Mouse (Mus musculus): ENCODE data around the gene Calm1. TPM values are rescaled to one million over a fixed set of nuclear protein-coding genes. Genes with fewer than 3 reads are reported as not detected.

Gene Calm1
- polyA plus RNA-seq, 1 experiment from 2014 or later = 1,764 TPM

DNA sequence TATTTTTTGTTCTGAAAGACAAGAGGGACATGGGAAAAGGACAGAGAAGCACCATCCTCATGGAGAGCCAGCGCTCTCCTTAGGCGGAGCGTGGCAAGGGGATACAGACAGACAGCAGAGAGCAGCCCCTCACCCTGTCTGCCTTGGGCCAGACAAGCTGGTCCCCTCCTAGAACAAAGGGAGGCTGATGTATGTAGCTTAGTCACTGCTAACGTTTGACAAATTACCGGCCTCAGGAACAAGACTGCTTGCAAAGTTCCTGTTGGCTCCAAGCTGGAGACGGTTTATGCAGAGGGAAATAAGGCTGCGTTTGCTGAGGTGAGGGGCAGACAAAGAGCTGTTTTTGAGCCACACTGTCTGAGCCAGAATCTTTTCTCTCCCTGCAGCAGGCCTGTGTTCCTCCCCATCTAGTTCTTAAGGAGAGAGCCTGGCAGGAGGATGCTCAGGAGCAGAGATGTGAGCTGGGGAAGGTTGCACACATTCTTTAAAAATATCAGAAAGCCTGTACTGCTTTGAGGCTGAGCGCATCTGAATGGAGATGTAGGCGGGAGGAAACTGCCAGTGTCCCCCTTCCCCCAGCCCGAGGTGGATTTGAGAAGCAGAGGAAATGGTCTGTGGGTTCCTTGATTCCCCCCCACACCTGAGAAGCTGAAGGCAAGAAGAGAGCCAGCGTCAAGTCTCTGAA lies 28.9 kb downstream of the Calm1 start:
- no peak overlapping the region for H3K9ac ChIP-seq
- H3K4me2 ChIP-seq = no peak overlapping the region
- H3K27ac ChIP-seq = peak overlapping the region; percentile 40; the same call in 1 of the 2 replicates
- WGBS = 43% methylated on average over 11 of the region's 11 CpGs
- H3K27me3 ChIP-seq (replicated peaks) = no peaks in the 10 kb centered on the region
- no peak overlapping the region for H3K4me3 ChIP-seq (replicated peaks)
- 0 out of 2 replicates have a peak, but pooled peaks cover 3% of the 10 kb centered on the region for H3K4me1 ChIP-seq
- H3K9me3 ChIP-seq = no peaks in the 10 kb centered on the region
- ATAC-seq (ENCODE audit: insufficient read depth, low FRiP score, low read depth) = no peak
- no peaks in the 10 kb centered on the region for H3K36me3 ChIP-seq

DNA sequence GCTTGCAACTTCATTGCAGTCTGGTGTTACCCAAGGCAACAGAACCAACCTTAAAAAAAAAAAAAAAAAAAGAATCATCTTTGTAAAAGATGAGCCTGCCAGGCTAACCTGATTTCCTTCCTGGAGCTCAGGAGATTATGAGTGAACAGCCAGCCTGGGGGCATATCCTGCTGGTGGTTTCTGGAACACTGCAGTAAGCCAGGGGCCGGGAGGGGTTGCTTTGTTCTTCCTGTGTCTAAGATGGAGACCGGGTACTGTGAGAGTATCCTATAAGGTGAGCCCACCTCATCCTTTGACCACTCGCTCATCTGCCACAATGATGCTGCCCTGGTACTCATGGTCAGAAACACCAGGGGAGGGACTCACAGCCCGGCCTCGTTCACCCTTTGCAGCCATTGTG lies 35.0 kb downstream of the Calm1 start:
- Histone ChIP-seq H3K27me3 (replicated peaks) (no peaks in the 10 kb centered on the region), H3K4me3 (replicated peaks) (no peak overlapping the region), H3K4me1 (no peaks in the 10 kb centered on the region), H3K27ac (no peak overlapping the region), H3K9me3 (no peaks in the 10 kb centered on the region), H3K4me2 (no peak overlapping the region), H3K9ac (no peak overlapping the region), H3K36me3 (no peaks in the 10 kb centered on the region)
- 82% methylated on average over 5 of the region's 5 CpGs for WGBS
- ATAC-seq (ENCODE audit: insufficient read depth, low FRiP score, low read depth) = no peak

DNA sequence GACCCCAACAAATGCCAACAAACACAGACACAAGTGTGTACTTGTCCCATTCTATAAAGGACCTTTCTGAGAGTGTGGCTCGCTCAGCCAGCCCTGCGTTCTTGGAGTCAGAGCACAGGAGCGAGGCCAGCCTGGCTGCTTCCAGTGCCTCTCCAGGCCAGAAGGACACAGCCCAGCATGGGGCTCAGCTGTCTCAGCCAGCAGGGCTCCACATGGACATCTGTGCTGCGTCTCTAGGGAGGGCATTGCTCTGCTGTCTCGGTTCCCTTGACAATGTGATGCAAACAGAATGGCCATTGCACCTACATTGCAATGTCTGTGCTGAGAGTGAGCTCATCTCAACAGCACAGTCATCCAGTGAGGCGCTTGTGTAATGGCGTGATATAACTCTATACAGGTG lies 35.7 kb downstream of the Calm1 start:
- ATAC-seq (ENCODE audit: insufficient read depth, low FRiP score, low read depth) = no peak
- H3K9me3 ChIP-seq = no peaks in the 10 kb centered on the region
- H3K36me3 ChIP-seq = no peaks in the 10 kb centered on the region
- H3K4me1 ChIP-seq = no peaks in the 10 kb centered on the region
- no peak overlapping the region for H3K9ac ChIP-seq
- no peak overlapping the region for H3K4me3 ChIP-seq (replicated peaks)
- 69% methylated on average over 7 of the region's 7 CpGs for WGBS
- no peak overlapping the region for H3K27ac ChIP-seq
- no peak overlapping the region for H3K4me2 ChIP-seq
- H3K27me3 ChIP-seq (replicated peaks) = no peaks in the 10 kb centered on the region

DNA sequence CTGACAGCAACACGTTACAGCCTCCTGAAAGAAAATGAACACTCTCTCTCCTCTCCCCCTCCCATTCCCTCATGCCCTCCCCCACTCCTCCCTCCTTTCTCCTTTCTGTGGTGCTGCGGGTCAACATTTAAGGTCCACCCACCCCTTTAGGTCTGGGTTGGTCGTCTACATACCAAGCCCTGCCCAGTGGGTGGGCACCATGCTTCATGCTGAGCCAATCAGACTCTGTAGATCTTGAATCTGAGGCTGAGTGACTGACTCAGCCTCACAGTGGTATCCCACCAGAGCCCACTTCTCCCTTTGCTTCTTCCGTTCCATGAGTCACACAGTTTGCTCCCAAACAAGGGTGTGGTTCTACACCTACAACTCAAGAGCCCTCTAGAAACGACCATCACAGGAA lies 36.2 kb downstream of the Calm1 start:
- no peak for ATAC-seq (ENCODE audit: insufficient read depth, low FRiP score, low read depth)
- no peak overlapping the region for H3K4me2 ChIP-seq
- H3K4me1 ChIP-seq = no peaks in the 10 kb centered on the region
- H3K4me3 ChIP-seq (replicated peaks) = no peak overlapping the region
- H3K9me3 ChIP-seq = no peaks in the 10 kb centered on the region
- 36% methylated on average over 5 of the region's 5 CpGs for WGBS
- no peak overlapping the region for H3K27ac ChIP-seq
- H3K36me3 ChIP-seq = no peaks in the 10 kb centered on the region
- H3K27me3 ChIP-seq (replicated peaks) = no peaks in the 10 kb centered on the region
- H3K9ac ChIP-seq = no peak overlapping the region

- H3K4me3 ChIP-seq (replicated peaks) = no peak overlapping the region
- ATAC-seq (ENCODE audit: insufficient read depth, low FRiP score, low read depth) = no peak
- no peaks in the 10 kb centered on the region for H3K9me3 ChIP-seq
- WGBS = 74% methylated on average over 7 of the region's 7 CpGs
- no peaks in the 10 kb centered on the region for H3K4me1 ChIP-seq
- H3K4me2 ChIP-seq = no peak overlapping the region
- no peak overlapping the region for H3K9ac ChIP-seq
- no peaks in the 10 kb centered on the region for H3K27me3 ChIP-seq (replicated peaks)
- H3K36me3 ChIP-seq = no peaks in the 10 kb centered on the region
- no peak overlapping the region for H3K27ac ChIP-seq
Measured at GRCm38 (mm10) chr12:100239404-100239803, 40.2 kb downstream of the Calm1 start.

GRCm38 (mm10) chr12:100239807-100240206 lies 40.6 kb downstream of the Calm1 start:
- Histone ChIP-seq H3K4me1 (no peaks in the 10 kb centered on the region), H3K36me3 (no peaks in the 10 kb centered on the region), H3K9ac (no peak overlapping the region), H3K27ac (no peak overlapping the region), H3K4me2 (no peak overlapping the region), H3K4me3 (replicated peaks) (no peak overlapping the region), H3K9me3 (no peaks in the 10 kb centered on the region), H3K27me3 (replicated peaks) (no peaks in the 10 kb centered on the region)
- 48% methylated on average over 6 of the region's 6 CpGs for WGBS
- no peak for ATAC-seq (ENCODE audit: insufficient read depth, low FRiP score, low read depth)

DNA sequence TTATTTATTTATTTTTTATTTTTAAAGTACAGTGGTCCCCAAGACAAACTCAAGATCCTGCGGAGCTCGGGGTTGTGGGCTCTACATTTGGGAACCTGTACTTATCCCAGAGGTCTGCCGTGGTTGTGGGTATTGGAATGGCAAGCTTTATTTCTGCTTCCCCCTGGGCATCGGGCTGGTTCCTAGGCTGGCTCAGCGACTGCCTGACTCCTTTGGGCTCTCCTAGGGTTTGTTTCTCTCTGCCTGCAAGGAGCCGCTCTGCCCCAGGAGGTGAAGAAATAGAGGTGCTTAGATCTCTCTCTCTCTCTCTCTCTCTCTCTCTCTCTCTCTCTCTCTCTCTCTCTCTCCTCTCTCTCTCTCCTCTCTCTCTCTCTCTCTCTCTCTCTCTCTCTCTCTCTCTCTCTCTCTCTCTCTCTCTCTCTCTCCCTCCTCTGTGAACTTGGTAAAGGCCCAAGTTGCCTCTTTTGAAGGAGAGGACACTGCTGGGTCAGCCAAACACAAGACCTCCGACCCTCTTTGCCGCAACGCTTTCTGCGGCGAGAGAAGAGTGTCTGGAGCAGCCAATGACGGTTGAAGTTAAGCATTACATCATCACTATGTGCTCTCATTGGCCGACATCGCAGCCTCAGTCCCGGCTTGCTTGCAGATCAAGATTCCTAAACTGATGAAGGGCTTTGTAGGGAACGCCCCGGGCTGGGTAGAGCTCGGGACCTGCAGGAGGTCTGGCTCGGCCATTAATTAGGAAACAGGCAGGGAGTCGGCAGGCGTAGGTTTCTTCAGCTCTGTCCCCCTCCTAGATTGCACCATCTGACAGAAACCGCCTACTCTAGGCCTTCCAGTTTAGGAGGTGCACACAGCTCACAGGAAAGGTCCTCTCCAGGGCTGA lies 42.9 kb downstream of the Calm1 start:
- peak overlapping the region; percentile 20 for H3K4me3 ChIP-seq (replicated peaks)
- H3K9ac ChIP-seq = no peak overlapping the region
- WGBS = 11% methylated on average over 22 of the region's 22 CpGs

DNA sequence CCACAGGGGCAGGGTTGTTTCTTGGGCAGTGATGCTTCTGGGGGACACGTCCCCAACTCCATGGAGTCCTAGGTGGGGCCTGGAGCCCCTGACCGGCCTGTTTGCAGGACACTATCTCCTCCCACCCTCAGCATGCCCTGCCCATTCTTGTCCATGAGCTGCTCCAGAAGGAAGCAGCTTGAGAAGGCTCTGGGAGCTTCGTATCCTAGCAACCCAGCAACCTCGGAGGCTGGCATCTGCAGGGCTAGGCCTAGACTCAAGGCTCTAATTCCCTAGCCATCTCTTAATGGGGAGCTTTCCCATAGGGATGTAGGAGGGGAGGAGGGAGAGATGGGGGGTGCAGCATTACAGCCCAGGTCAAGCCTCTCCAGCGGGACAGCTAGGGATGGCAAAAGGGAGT lies 45.3 kb downstream of the Calm1 start:
- 55% methylated on average over 5 of the region's 5 CpGs for whole genome bisulfite sequencing
- Histone ChIP-seq H3K9ac (no peak overlapping the region), H3K4me2 (no peak overlapping the region), H3K9me3 (no peaks in the 10 kb centered on the region), H3K27ac (no peak overlapping the region), H3K36me3 (no peaks in the 10 kb centered on the region), H3K4me3 (replicated peaks) (no peak overlapping the region), H3K27me3 (replicated peaks) (no peaks in the 10 kb centered on the region), H3K4me1 (no peaks in the 10 kb centered on the region)
- ATAC-seq (ENCODE audit: insufficient read depth, low FRiP score, low read depth) = no peak

More for the DNA sequence above, 42.9 kb downstream of the Calm1 start:
- H3K36me3 ChIP-seq = no peaks in the 10 kb centered on the region
- H3K9me3 ChIP-seq = no peaks in the 10 kb centered on the region
- H3K4me1 ChIP-seq = no peaks in the 10 kb centered on the region
- H3K27me3 ChIP-seq (replicated peaks) = no peaks in the 10 kb centered on the region
- no peak overlapping the region for H3K27ac ChIP-seq
- peak overlapping the region; percentile 51 for H3K4me2 ChIP-seq
- ATAC-seq (ENCODE audit: insufficient read depth, low FRiP score, low read depth) = peak; percentile 89

- H3K4me1 ChIP-seq = no peaks in the 10 kb centered on the region
- 81% methylated on average over 7 of the region's 7 CpGs for WGBS
Measured at GRCm38 (mm10) chr12:100249170-100249569, 49.9 kb downstream of the Calm1 start.

GRCm38 (mm10) chr12:100254471-100254870 lies 55.2 kb downstream of the Calm1 start:
- H3K4me1 ChIP-seq = no peaks in the 10 kb centered on the region
- no peak overlapping the region for H3K4me2 ChIP-seq
- no peak overlapping the region for H3K4me3 ChIP-seq (replicated peaks)
- H3K27ac ChIP-seq = no peak overlapping the region
- no peak overlapping the region for H3K9ac ChIP-seq
- WGBS = 82% methylated on average over 4 of the region's 4 CpGs
- no peaks in the 10 kb centered on the region for H3K36me3 ChIP-seq
- no peaks in the 10 kb centered on the region for H3K27me3 ChIP-seq (replicated peaks)
- no peaks in the 10 kb centered on the region for H3K9me3 ChIP-seq
- no peak for ATAC-seq (ENCODE audit: insufficient read depth, low FRiP score, low read depth)

More at GRCm38 (mm10) chr12:100249170-100249569, 49.9 kb downstream of the Calm1 start:
- ATAC-seq (ENCODE audit: insufficient read depth, low FRiP score, low read depth) = no peak
- Histone ChIP-seq H3K27me3 (replicated peaks) (no peaks in the 10 kb centered on the region), H3K9me3 (no peaks in the 10 kb centered on the region), H3K27ac (no peak overlapping the region), H3K4me3 (replicated peaks) (no peak overlapping the region), H3K9ac (no peak overlapping the region), H3K36me3 (no peaks in the 10 kb centered on the region), H3K4me2 (no peak overlapping the region)

DNA sequence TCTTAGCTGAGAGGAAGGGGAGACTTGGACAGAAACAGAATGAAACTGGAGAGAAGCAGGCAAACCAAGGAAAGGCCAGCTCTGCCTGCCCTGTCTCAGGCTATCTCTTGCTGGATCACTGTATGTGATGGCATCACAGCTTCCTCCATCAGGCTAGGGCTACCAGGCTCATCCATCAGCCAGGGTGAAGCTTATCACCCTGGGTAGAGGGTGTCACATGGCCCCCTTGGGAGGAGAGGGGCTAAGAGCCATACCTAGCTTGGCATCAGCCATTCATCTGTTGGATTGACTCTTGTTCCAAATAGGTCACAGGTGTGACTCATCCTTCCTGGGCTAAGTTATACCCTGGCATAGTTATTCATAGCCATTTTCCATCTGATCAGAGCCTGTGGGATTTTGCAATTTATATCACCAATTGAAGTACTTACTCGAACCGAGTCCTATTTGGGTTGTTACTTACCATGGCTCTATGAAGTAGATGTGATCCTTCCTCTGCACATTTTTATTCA lies 56.3 kb downstream of the Calm1 start:
- no peak overlapping the region for H3K4me2 ChIP-seq
- 82% methylated on average over 2 of the region's 2 CpGs for WGBS
- H3K9ac ChIP-seq = no peak overlapping the region
- ATAC-seq (ENCODE audit: insufficient read depth, low FRiP score, low read depth) = no peak
- no peaks in the 10 kb centered on the region for H3K27me3 ChIP-seq (replicated peaks)
- no peak overlapping the region for H3K4me3 ChIP-seq (replicated peaks)
- no peaks in the 10 kb centered on the region for H3K9me3 ChIP-seq
- H3K36me3 ChIP-seq = no peaks in the 10 kb centered on the region
- H3K4me1 ChIP-seq = no peaks in the 10 kb centered on the region
- H3K27ac ChIP-seq = no peak overlapping the region

DNA sequence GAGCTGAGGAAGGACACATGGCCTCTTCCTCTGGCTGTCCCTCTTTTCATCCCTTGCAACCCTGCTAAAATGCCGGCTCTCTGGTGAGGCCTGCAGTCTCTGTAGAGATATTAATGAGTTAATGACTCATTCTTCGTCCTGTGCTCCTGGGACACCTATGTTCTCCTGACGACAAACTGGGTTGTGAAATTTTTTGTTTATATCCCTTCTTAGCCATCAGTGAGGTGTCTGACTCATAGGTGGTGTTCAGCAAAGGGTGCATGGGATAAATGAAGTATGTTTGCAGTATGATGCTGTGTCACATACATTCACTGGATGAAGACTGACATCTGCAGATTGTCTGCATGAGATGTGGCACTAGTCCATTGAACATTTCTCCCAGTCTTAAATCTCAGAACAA lies 58.5 kb downstream of the Calm1 start:
- Histone ChIP-seq H3K4me3 (replicated peaks) (no peak overlapping the region), H3K4me2 (no peak overlapping the region), H3K9ac (no peak overlapping the region), H3K4me1 (no peaks in the 10 kb centered on the region), H3K36me3 (no peaks in the 10 kb centered on the region), H3K9me3 (no peaks in the 10 kb centered on the region), H3K27me3 (replicated peaks) (no peaks in the 10 kb centered on the region), H3K27ac (no peak overlapping the region)
- no peak for ATAC-seq (ENCODE audit: insufficient read depth, low FRiP score, low read depth)
- 59% methylated on average over 3 of the region's 3 CpGs for WGBS
